Mouse (Mus musculus) C3H10T1/2 (cell line): ENCODE results near the gene Vmn2r34. TPM values are rescaled to one million over a fixed set of nuclear protein-coding genes. Genes with fewer than 3 reads are reported as not detected.

Experiments used
- polyA plus RNA-seq, 2 experiments: library from polyadenylated mRNA; unstranded; fragments of >200 nt; fragmentation: generic; extraction: Trizol; gene quantifications; one replicate each; pipeline ENCODE4 v1.2.1; 2012; ENCODE audit warnings: missing spikeins in 2 of 2

The Vmn2r34 gene
- not detected for polyA plus RNA-seq

GRCm38 (mm10) chr7:7689413-7689812 lies at the start of gene Vmn2r34:
Vmn2r34 (minus strand) TSS chr7:7689513.

Other genes starting within 250 kb of the Vmn2r34 start
- gene Vmn2r32, start 209.5 kb downstream of the Vmn2r34 start, polyA plus RNA-seq, result not detected
- not detected for gene Vmn2r33, start 122.7 kb downstream of the Vmn2r34 start, polyA plus RNA-seq
- not detected for gene Vmn2r35, start 130.4 kb upstream of the Vmn2r34 start, polyA plus RNA-seq
- not detected for gene Vmn2r36, start 213.0 kb upstream of the Vmn2r34 start, polyA plus RNA-seq